Mouse (Mus musculus) lung, adult 2 months (tissue): ENCODE measurements around the gene Gm5478.

Experiments
- CTCF ChIP-seq: fragments of 200-500 bp; IDR thresholded peaks from 2 replicates; pipeline ENCODE4 v1.5.1; 2011; ENCODE audit warnings: mild to moderate bottlenecking, low read length, control low read depth; ENCODE audit not compliant: insufficient read depth
- POLR2A ChIP-seq: fragments of 200-500 bp; IDR thresholded peaks from 2 replicates; pipeline ENCODE4 v1.6.1; 2011; ENCODE audit warnings: low read depth, mild to moderate bottlenecking, control low read depth, low read length, borderline replicate concordance; ENCODE audit errors: extremely low read depth

- TF ChIP-seq CTCF, result no peak
- no peak for TF ChIP-seq POLR2A
Observed at GRCm38 (mm10) chr15:101627884-101628283, 19.3 kb downstream of the Gm5478 start, which contains the start of gene Gm5414.
